Mouse (Mus musculus) mouse embryonic stem cell (cell line): ENCODE measurements around the gene Slc25a22.

Source experiments
- in situ Hi-C, 2 experiments: fragments of 300-500 bp; cut with MboI; formaldehyde crosslinking; loops; 1 replicate in 1 of 2; 3 replicates in 1 of 2; pipeline ENCODE4 v1.14.3; 2019 to 2020; ENCODE audit warnings: low sequenced_read_pairs in 2 of 2, low pct_unique_long_range_greater_than_20kb in 1 of 2, mixed read lengths in 1 of 2; ENCODE audit not compliant: unreplicated experiment in 1 of 2

The Slc25a22 gene

DNA sequence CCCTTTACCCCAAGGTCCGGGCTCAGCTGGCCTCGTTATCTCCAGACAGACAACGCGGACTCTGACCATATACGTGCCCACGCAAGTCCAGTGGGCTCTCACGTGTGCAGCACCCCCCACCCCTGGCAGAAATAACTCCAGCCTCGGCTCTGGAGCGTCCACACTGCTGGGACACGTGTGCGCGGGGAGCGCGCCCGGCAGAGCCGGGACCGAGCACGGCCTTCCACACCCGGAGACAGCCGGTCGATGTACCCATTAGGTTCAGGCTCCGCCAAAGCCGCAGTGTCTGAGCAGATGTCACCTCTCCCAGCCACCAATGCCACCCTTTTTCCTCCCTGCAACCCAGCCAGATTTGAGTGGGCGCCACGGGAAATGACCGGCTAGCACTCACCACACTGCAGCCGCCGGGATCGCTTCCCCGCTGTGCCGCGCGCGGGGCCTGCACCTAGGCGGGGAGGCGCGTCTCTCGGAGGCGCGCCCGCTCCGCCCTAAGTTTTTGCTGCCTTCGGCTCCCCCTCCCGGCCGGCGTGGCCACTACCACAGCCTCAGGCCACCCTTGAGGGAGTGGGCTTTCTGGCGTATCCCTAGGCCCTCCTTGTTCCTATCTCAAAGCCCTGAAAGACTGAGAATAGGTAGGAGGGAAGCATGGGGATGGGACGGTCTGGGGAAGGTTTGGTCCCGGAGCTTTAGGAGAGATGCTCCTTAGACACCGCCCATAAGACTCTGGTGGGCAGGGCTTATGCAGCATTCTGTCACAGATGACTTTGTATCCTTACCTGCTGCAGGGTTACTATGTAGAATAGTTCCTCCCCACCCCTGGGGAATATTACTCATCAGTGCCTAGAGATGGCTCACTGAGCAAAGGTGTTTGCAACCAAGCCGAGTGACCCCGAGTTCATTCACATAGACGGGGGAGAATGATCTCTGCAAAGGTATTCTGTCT lies at the start of gene Slc25a22:
Slc25a22 (minus strand) TSS at position 715 of the 943 bp plus-strand sequence.
- in situ Hi-C loops, result no loop called here

DNA sequence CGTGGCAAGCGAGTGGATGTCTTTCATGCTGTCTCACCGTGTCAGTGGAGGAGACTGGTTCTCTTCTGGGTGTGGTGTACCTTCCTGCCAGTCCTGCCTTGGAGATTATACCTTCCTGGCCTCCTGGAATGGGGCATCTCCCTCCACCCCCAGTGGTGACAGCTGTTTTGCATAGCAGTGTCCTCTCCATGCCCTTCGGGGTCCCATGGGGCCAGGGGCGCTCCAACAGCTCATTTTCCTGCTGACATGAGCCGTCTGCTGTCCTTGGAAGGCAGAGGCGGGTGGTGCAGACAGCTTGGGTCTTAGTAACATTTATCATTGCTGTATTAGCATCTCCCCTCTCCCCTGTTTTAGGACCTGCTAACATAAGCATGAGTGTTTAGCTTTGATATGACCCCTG lies 49.4 kb upstream of the Slc25a22 start:
- in situ Hi-C loops, result no loop called here

DNA sequence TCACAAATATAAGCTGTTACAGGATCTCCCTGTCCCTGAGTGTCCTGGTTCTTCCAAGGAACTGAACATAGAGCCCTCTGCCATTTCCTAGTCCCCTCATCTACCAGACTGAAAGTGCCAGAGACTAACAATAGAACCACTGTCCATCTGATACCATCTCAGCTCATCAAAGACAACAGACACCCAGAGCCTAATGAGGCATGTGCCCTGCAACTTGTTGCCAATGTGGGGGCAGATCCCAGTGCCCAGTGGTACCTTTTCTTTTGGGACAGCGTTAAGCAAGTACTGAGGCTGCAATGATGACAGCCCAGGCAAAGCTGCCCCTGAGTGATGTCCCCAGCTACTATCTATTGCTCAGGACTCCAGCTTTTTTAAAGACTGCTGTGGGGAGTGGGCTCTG lies 48.5 kb upstream of the Slc25a22 start:
- in situ Hi-C loops, result no loop called here

DNA sequence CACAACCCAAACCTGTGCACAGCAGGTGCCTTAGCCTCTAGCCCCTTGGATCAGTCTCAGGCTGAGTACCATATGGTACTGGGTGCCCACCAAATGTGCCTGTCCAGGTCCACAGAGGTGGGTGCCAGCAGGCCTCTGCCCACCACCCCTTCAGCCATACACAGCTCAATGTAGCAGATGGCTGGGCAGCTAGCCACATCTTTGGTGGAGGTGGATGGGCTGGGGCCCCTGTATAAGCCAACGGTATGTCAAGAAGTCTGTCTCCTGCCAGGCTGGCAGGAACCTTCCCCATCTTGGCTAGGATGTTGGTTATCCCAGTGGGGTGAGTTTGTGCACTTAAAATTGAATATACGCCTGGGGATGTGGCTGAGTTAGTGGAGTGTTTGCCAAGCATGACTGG lies 47.9 kb upstream of the Slc25a22 start:
- in situ Hi-C loops, result no loop called here

DNA sequence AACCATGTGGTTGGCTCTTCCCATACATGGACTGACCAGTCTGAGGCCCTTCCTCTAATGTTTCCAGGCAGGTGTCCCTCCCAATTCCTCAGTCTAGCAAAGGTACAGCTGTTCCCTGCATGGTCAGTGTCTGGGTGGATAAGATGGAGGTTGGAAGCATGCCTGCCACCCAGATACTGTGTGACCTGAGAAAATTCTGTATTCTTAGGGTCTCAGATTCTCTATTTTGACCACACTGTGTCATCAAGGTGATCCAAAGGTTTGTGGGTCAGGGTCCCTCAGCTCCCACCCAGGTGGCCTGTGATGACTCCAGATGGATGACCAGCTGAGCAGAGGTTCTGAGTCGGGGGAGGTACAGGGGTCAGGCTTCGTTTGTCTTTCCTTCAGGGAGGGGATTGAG lies 47.5 kb upstream of the Slc25a22 start:
- in situ Hi-C loops, result no loop called here

DNA sequence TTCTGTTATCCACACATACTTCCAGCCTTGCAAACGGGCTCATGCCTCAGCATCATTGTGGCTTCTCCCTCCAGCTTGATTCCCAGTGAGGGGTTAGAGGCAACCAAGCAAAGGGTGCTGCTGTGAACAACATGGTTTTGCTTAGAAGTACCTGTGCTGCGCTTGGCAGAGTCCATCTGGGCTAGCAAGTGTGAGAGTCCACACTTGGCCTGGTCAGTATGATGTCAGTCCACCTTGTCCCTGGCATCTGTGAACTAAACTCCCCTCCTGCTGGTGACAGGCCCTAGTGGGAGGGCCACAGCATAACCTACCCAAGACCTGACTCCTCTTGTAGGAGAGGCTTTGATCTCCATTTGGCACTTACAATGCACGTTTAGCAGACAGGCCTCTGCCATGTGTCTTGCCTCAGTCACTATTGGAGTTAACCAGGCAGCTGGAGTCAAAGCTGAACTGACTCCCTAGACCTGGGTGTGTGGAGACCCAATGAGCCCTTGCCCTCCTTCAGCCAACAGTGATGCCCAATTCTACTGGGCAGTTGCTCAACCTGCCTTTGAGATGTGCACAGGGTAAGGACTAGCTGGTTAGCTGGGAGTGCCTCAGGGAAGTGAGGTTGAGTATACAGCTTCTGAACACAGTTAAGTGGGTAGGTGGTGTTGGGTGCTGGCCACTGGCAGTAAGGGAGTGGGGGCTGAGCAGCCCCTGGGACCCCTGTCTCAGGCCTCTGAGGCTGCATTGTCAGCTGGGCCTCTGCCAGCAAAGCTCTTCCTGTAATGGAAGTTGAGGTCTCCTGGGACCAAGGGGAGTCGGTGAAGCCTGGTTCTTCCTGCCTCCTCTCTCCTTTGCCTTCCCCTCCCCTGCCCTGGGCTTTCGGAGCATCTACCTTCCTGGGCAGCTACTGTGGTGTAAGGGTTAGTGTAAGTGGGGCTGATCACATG lies 46.8 kb upstream of the Slc25a22 start:
- in situ Hi-C loops, result no loop called here

DNA sequence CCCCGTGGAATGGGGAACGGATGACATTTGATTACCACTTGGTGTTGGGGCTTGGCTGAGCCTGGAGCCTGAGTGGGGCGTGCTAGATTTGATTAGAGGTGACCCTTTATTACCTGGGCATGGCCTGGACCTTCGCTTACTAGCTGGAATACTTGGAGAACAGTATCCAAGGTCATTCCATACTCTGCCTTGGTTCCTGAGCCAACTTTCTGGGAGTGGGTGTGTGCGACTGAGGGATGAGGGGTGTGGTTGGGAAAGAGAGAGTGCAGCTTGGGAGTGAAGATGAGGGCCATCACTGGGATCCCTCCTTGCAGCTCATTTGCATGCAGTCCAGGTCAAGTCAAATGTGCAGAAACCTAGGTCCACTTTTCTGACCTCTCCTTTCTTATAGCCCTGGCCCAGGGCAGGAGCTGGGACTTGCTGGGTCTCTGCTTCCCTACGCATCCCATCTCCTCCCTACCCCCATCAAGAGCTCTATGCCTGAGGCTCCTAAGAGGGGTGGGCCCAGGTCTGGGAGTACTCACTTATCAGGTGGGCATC lies 45.5 kb upstream of the Slc25a22 start:
- in situ Hi-C loops, result no loop called here

DNA sequence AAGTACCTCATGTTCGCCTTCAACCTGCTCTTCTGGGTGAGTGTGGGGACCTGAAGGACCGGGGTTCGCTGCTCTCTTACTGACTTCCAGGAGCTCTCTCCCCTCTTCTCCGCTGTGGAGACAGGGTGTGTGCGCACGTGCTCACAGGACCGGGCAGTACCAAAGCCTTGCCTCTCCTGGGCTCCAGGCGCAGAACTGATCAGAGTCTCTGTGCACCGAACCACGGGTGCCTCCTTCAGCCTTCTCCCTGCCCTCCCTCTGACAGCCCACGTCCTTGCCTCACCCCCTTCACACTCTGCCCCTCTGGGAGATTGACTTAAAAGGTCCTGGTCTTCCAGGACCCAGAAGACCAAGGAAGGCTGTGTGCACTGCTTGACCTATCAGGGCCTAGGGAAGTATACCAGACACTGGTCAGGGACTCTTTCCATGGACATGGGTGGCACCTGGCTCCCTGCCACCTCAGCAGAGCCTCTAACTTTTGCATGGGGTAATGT lies 44.9 kb upstream of the Slc25a22 start:
- in situ Hi-C loops, result no loop called here

DNA sequence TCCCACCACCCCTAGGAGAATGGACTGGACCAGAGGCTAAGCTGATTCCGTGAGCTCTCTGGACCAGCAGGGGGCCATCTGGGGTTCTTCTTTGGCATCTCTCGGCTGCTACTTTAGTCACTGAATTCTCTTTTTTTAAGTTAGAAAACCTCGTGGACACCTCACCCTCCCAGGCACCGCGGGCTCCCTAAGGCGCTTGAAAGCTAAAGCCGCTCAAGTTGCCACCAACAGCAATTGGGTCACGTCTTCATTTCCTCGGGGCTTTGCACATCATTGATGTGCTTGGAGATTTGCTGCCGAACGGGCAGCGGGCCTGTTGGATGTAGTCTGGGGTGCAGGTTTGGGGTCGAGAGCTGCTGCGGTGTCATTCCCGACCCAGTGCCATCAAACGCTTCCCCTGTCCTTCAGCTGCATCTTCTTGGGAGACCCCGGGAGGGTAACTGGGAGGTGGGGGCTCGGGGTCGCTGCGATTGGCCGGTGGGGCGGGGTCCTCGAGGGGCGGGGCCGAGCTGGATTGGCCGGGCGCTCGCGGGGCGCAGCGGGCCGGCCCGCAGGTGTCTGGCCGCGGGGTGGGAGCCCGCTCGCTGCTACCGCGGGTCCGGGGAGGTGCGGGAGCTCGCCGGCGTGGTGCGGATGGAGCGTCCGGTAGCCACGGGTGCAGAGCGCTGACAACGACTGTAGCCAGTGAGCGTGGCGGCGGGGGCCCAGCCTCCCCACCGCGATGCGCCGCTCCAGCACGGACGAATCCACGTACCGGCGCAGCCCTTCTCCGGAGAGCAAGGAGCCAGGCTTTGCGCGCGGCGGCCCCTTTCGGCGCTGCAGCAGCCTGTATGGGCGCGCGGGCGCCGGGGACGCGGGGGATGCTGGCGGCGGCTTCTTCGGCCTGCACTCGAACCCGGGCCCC lies 44.1 kb upstream of the Slc25a22 start:
- in situ Hi-C loops, result no loop called here

DNA sequence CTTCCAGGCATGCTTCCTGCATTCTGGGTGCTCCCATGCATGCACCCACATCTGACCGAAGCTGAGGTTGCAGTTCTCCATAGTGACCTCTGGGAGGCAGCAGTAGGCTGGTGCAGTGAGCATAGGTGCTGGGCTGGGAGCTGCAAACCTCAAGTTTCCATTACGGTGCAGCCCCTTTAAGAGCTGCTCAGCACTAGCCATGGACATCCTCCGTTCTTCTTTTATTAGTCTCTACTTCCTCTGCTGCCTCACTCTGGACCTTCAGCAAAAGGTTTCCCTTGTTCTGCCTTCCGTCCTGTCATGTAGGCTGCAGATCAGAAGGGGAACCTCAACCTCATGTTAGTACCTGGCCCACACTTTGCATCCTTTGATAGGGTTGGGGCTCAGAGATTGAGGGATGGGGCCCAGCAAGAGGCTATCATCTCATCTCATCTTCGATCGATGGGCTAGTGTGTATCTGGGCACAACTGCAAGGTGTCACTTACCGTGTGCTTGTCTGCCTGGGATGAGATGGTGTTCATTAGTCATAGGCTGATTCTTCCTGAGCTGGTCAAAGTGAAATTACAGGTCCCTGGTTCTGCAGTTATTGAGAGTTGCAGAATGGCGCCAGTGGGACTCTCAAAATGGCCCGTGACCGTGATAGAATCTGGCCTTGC lies 43.3 kb upstream of the Slc25a22 start:
- in situ Hi-C loops, result no loop called here

DNA sequence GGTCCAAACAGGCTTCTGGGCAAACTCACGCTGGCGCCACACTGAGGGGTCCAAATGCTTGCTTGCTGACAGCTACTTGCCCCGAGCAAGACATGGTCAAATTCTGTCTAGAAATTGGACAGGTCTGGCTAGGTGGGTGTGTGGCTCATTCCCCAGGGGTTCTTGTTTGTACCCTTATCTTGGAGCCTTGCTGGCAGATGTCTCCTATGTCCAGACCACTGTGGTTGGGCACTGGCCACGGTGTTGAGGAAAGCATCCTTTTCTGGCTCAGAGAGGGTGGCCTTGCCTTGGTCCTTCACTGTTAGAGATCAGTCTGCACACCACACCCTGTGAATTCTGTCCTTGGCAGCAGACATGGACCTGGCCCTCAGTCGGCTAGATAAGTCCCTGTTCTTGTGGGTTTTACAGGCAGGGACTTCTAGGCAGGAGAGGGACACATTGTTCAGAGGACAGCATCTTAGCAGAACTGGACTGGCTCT lies 40.6 kb upstream of the Slc25a22 start:
- in situ Hi-C loops, result no loop called here

DNA sequence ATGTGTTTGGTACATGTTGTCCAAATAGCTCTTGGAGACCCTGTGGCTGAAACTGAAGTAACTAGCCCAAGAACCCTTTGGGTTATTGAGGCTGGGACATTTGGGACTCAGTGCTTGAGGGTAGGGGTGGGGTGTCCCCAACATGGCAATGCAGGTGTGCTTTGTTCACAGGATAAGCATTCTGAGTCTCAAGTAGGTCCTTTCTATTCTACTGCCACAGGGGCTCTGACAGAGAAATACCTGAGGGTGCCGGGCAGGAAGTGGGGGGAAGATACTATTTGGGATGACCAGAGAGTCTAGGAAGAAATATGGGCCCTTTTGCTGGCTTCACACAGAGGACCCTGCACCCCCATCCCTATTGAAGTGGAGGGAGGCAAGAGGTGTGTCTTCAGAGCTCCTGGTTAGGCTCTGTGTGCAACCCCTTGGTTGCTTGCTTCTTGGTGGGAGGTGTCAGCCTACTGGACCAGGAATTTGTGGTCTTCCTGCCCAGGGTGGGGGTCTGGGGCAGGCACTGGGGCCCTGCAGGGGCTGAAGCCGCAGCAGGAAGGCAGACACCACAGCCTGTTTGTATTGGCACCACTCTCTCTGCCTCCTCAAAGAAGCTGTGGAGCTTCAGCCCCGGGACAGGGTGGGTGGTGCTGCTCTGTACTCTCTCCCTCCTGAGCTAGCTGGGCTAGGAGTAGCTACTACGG lies 40.0 kb upstream of the Slc25a22 start:
- in situ Hi-C loops, result no loop called here

DNA sequence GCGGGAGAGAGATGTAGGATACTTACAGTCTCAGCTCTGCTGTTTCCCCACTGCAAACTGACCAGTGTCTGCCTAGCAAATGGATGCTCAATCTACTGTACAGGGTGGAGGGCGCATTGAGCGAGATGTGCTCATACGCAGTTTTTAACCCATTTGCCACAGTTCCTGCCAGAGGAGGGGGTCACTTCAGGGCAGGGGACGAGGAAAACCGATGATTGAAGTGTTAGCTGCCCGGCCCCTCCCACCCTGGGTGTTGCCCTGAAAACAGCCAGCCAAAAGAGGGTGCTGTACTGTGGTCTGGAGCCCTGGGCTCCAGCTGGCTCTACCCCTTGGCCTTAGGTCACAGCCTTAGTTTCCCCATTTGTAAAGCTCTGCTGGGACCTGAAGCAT lies 39.3 kb upstream of the Slc25a22 start:
- in situ Hi-C loops, result no loop called here

DNA sequence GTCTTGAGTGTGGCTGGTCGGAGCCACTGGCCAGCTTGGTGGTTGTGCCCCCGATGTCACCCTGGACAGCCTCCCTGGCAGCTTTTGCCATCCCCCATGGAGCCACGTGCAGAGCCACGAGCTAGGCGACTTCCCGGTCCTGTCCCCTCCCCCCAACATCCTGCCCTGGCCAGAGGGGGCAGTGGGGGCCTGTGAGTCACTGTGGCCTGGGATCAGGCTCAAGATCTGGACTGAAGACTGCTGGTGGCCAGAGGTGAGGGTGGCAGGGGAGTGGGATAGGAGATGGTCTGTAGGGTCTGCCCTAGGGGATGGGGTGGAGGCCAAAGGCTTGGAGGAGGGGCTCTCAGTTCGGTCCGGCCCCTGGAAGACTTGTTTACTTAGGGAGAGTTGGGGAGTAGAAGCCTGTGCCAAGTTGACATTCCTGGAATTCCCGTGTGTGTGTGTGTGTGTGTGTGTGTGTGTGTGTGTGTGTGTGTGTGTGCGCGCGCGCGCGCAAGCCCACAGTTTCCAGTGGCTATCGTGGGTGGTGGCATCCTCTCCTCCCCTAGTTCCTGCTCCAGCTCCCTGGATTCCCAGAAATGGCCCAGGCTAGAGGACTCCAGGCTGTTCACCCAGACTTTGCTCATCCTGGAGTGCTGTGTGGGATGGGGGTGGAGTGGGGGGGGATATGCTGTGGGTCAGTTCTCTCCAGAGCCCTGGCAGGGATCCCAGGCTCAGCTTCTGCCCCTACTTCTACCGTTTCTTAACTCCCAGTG lies 38.7 kb upstream of the Slc25a22 start:
- in situ Hi-C loops, result no loop called here

DNA sequence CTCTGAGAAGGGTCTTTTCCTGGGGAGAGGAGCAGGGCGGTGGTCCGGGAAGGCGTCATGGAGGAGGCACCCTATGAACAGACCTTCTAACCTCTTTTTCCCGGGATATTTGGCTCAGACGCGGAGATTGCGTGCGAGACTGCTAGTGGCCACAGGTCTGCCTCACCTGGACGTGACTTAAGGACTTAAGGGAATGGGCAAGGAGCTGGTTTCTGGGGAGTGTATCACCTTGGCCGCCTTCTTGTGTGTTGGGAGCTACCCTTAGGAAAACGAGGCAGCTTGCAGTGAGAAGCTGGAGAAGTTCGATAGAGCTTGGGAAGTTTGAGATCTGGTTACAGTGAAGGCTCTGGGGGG lies 38.1 kb upstream of the Slc25a22 start:
- in situ Hi-C loops, result no loop called here

DNA sequence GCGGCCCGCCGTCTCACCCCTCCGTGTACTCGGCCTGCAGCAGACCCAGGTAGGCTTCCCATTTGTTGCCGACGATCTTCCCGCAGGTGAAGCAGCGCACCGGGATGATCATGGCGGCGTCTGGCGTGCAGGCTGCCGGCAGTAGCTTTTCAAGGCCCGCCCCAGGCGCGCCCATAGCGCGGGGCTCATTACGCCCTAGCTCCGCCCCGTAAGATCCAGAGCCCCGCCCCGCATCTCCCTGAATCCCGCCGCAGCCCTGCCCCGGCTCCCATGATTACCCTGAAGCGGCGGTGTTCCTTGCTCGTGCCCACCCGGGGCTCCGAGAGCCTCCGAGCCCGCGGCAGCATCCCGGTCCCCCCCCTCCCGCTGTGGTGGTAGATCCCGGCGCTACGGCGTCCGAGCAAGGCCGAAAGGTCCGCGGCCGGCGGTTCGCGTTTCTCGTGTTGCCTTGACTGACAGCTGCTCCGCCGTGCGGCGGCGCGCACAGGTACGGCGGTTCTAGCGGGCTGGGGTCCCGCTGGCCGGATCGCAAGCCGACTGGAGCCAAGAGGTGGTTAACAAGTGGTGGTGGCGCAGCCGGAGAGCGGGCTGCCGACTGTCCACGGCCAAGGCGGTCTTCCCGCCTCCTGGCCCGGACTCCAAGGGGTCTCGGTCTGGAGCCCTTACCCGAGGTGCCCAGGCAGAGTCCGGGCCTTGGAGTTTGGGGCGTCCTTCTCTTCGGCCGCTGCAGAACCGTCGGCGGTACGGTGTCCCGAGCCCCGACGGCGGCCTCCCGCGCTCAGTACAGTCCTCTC lies 37.5 kb upstream of the Slc25a22 start, which contains the start of the genes Polr2l and Tspan4:
Polr2l (minus strand) TSS at position 122 of the 794 bp plus-strand sequence.
Tspan4 (plus strand) TSS at position 230 of the 794 bp plus-strand sequence.
- in situ Hi-C loops, result no loop called here
